Mouse (Mus musculus) CH12.LX (cell line): ENCODE measurements around the gene H60c. TPM values are rescaled to one million over a fixed set of nuclear protein-coding genes. Genes with fewer than 3 reads are reported as not detected.

Source experiments
- DNase-seq: peaks from one replicate; pipeline ENCODE4 v3.0.0-alpha.2; 2013; ENCODE audit errors: extremely low read depth
- H3K27ac ChIP-seq: 2 replicates; pipeline ENCODE4 v1.5.1; 2012; ENCODE audit warnings: low read depth, mild to moderate bottlenecking, control low read depth, moderate library complexity; ENCODE audit not compliant: insufficient read depth
- H3K27me3 ChIP-seq: replicated peaks from 2 replicates; pipeline ENCODE3; 2012; ENCODE audit warnings: inconsistent platforms
- H3K36me3 ChIP-seq, 2 experiments: replicated peaks in 1 of 2; 2 replicates each; pipeline versions ENCODE3 to v1.6.1; 2012; ENCODE audit warnings: inconsistent platforms in 1 of 2, low read length in 1 of 2, mild to moderate bottlenecking in 1 of 2, mixed read lengths in 1 of 2, moderate library complexity in 1 of 2; ENCODE audit not compliant: control insufficient read depth in 1 of 2, insufficient read depth in 1 of 2
- H3K4me1 ChIP-seq, 2 experiments: 2 replicates each; pipeline ENCODE4 v1.6.1; 2012; ENCODE audit warnings: inconsistent platforms in 1 of 2, moderate library complexity in 1 of 2; ENCODE audit not compliant: insufficient read depth in 2 of 2, control insufficient read depth in 1 of 2
- H3K4me2 ChIP-seq: 2 replicates; pipeline ENCODE4 v1.6.1; 2012; ENCODE audit warnings: low read depth, mild to moderate bottlenecking, control low read depth; ENCODE audit not compliant: poor library complexity, insufficient read depth, severe bottlenecking
- H3K4me3 ChIP-seq, 3 experiments: fragments of 150-350 bp in 1 of 3; sonication (generic) in 1 of 3; replicated peaks in 1 of 3; 2 replicates each; pipeline versions ENCODE3 to v1.5.1; 2011 to 2012; ENCODE audit warnings: low read depth in 2 of 3, low read length in 2 of 3, mild to moderate bottlenecking in 2 of 3, moderate library complexity in 2 of 3, control low read depth in 1 of 3, improper control_type of control experiment in 1 of 3, inconsistent platforms in 1 of 3, mixed read lengths in 1 of 3; ENCODE audit not compliant: poor library complexity in 1 of 3
- H3K79me2 ChIP-seq: replicated peaks from 2 replicates; pipeline ENCODE4 v1.6.1; 2012; ENCODE audit warnings: mild to moderate bottlenecking, moderate library complexity; ENCODE audit not compliant: control insufficient read depth, poor library complexity, insufficient read depth, severe bottlenecking; ENCODE audit errors: extremely low read depth
- H3K9ac ChIP-seq: 2 replicates; pipeline ENCODE4 v1.6.1; 2012; ENCODE audit warnings: low read depth, mild to moderate bottlenecking, control low read depth, moderate library complexity; ENCODE audit not compliant: insufficient read depth
- H3K9me3 ChIP-seq: replicated peaks from 2 replicates; pipeline ENCODE3; 2012; ENCODE audit warnings: low read length, inconsistent platforms, mixed read lengths
- CHD2 ChIP-seq: IDR thresholded peaks from 2 replicates; pipeline ENCODE4 v1.6.1; 2011; ENCODE audit warnings: low read length, improper control_type of control experiment
- CTCF ChIP-seq, 2 experiments: IDR thresholded peaks in 1 of 2; conservative IDR thresholded peaks in 1 of 2; 2 replicates each; pipeline ENCODE4 v1.5.1; 2011 to 2012; ENCODE audit warnings: low read depth in 2 of 2, low read length in 2 of 2, improper control_type of control experiment in 1 of 2, inconsistent platforms in 1 of 2, mild to moderate bottlenecking in 1 of 2, moderate library complexity in 1 of 2
- E2F4 ChIP-seq: IDR thresholded peaks from 2 replicates; pipeline ENCODE4 v1.6.1; 2011; ENCODE audit warnings: low read depth, low read length, improper control_type of control experiment; ENCODE audit not compliant: insufficient replicate concordance
- ETS1 ChIP-seq: conservative IDR thresholded peaks from 2 replicates; pipeline ENCODE4 v1.6.1; 2012; ENCODE audit warnings: low read depth, mild to moderate bottlenecking, inconsistent platforms, low read length, improper control_type of control experiment, moderate library complexity
- GABPA ChIP-seq: IDR thresholded peaks from 2 replicates; pipeline ENCODE4 v1.6.1; 2012; ENCODE audit warnings: low read depth, low read length, improper control_type of control experiment, inconsistent platforms; ENCODE audit not compliant: insufficient replicate concordance
- JUN ChIP-seq: IDR thresholded peaks from 2 replicates; pipeline ENCODE4 v1.6.1; 2011; ENCODE audit warnings: low read depth, mild to moderate bottlenecking, low read length, improper control_type of control experiment, moderate library complexity; ENCODE audit not compliant: insufficient read depth
- KAT2A ChIP-seq: IDR thresholded peaks from 2 replicates; pipeline ENCODE4 v1.6.1; 2012; ENCODE audit warnings: low read length, improper control_type of control experiment, inconsistent platforms; ENCODE audit not compliant: insufficient replicate concordance
- MAFK ChIP-seq: IDR thresholded peaks from 2 replicates; pipeline ENCODE4 v1.6.1; 2011; ENCODE audit warnings: low read length, improper control_type of control experiment; ENCODE audit not compliant: insufficient replicate concordance
- MAX ChIP-seq: IDR thresholded peaks from 2 replicates; pipeline ENCODE4 v1.6.1; 2011; ENCODE audit warnings: low read length, improper control_type of control experiment
- MEF2A ChIP-seq: IDR thresholded peaks from 2 replicates; pipeline ENCODE4 v1.6.1; 2014; ENCODE audit warnings: low read depth, mild to moderate bottlenecking, inconsistent platforms, low read length, improper control_type of control experiment, borderline replicate concordance
- MXI1 ChIP-seq: IDR thresholded peaks from 2 replicates; pipeline ENCODE4 v1.6.1; 2011; ENCODE audit warnings: mild to moderate bottlenecking, low read depth, low read length, improper control_type of control experiment
- MYC ChIP-seq: IDR thresholded peaks from 2 replicates; pipeline ENCODE4 v1.6.1; 2011; ENCODE audit warnings: low read depth, mild to moderate bottlenecking, improper control_type of control experiment, low read length
- POLR2A ChIP-seq: IDR thresholded peaks from 2 replicates; pipeline ENCODE4 v1.6.1; 2011; ENCODE audit warnings: low read depth, mild to moderate bottlenecking, improper control_type of control experiment, low read length
- POLR2AphosphoS2 ChIP-seq: IDR thresholded peaks from 2 replicates; pipeline ENCODE4 v1.6.1; 2011; ENCODE audit warnings: low read depth, low read length, improper control_type of control experiment
- RAD21 ChIP-seq: IDR thresholded peaks from 2 replicates; pipeline ENCODE4 v1.6.1; 2011; ENCODE audit warnings: low read depth, mild to moderate bottlenecking, low read length, improper control_type of control experiment, moderate library complexity
- SIN3A ChIP-seq: IDR thresholded peaks from 2 replicates; pipeline ENCODE4 v1.6.1; 2012; ENCODE audit warnings: low read length, improper control_type of control experiment, inconsistent platforms
- SMC3 ChIP-seq: IDR thresholded peaks from 2 replicates; pipeline ENCODE4 v1.6.1; 2011; ENCODE audit warnings: low read depth, low read length, improper control_type of control experiment
- TBP ChIP-seq: conservative IDR thresholded peaks from 2 replicates; pipeline ENCODE4 v1.6.1; 2011; ENCODE audit warnings: low read depth, low read length, improper control_type of control experiment
- UBTF ChIP-seq: IDR thresholded peaks from 2 replicates; pipeline ENCODE4 v1.6.1; 2012; ENCODE audit warnings: low read depth, mild to moderate bottlenecking, inconsistent platforms, low read length, improper control_type of control experiment, moderate library complexity
- USF1 ChIP-seq: IDR thresholded peaks from 2 replicates; pipeline ENCODE4 v1.6.1; 2014; ENCODE audit warnings: low read depth, mild to moderate bottlenecking, inconsistent platforms, low read length, improper control_type of control experiment
- ZC3H11A ChIP-seq: IDR thresholded peaks from 2 replicates; pipeline ENCODE4 v1.6.1; 2012; ENCODE audit warnings: low read depth, mild to moderate bottlenecking, inconsistent platforms, low read length, improper control_type of control experiment
- ZKSCAN1 ChIP-seq: IDR thresholded peaks from 2 replicates; pipeline ENCODE4 v1.6.1; 2012; ENCODE audit warnings: low read depth, inconsistent platforms, low read length, improper control_type of control experiment, borderline replicate concordance
- ZMIZ1 ChIP-seq: IDR thresholded peaks from 2 replicates; pipeline ENCODE4 v1.6.1; 2012; ENCODE audit warnings: low read depth, mild to moderate bottlenecking, inconsistent platforms, low read length, improper control_type of control experiment
- ZNF384 ChIP-seq: IDR thresholded peaks from 2 replicates; pipeline ENCODE4 v1.6.1; 2012; ENCODE audit warnings: low read depth, low read length, improper control_type of control experiment, inconsistent platforms
- dilution Hi-C: fragments of 300-500 bp; cut with MboI; formaldehyde crosslinking; loops from 2 replicates; pipeline ENCODE4 v1.14.3; 2020; ENCODE audit warnings: low sequenced_read_pairs; ENCODE audit not compliant: extremely low pct_unique_long_range_greater_than_20kb, extremely low pct_ligation_motif_present
- in situ Hi-C: fragments of 300-500 bp; cut with MboI; formaldehyde crosslinking; loops from 3 replicates; pipeline ENCODE4 v1.14.3; 2019; ENCODE audit warnings: low sequenced_read_pairs, low pct_ligation_motif_present, low pct_unique_long_range_greater_than_20kb, mixed read lengths
- polyA plus RNA-seq: library from polyadenylated mRNA; unstranded; fragments of >175 nt; gene quantifications from 2 replicates; pipeline ENCODE4 v1.2.1, GENCODE M21; 2012; ENCODE audit warnings: low read depth; ENCODE audit not compliant: insufficient read length
- total RNA-seq, 2 experiments: library from RNA; depleted of rRNA; stranded (reverse); fragments of 300-350 nt in 1 of 2; fragments of >200 nt in 1 of 2; gene quantifications; 2 replicates each; pipeline ENCODE4 v1.2.3; 2012 to 2014

Gene H60c
- total and polyA plus RNA-seq, 3 experiments: not detected

DNA sequence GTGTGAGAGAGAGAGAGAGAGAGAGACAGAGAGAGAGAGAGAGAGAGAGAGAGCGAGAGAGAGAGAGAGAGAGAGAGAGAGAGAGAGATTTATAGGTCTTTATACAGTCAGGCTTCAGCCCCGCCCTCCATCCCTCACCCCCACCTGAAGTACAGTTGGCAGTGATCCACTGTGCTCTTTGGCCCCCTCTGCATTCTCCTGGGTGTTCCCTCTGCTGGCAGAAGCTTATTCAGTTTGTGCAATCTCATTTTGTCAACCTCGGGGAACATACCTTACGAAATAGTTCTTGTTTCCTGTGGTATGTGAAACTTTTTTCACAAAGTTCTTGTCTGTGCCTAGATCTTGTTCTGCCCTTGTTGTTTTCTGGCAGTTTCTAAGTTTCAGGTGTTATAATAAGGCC lies 3.5 kb upstream of the H60c start:
- Histone ChIP-seq H3K36me3 (no peaks in the 10 kb centered on the region), H3K4me1 (no peaks in the 10 kb centered on the region), H3K4me2 (no peak overlapping the region), H3K79me2 (no peaks in the 10 kb centered on the region), H3K9me3 (no peaks in the 10 kb centered on the region), H3K4me3 (no peak overlapping the region), H3K27me3 (no peaks in the 10 kb centered on the region), H3K27ac (no peak overlapping the region), H3K9ac (no peak overlapping the region)
- in situ Hi-C loops (no loop called here), dilution Hi-C loops (no loop called here)
- DNase-seq: no peak
- TF ChIP-seq POLR2A (no peak), GABPA (no peak), ZMIZ1 (no peak), MAX (no peak), USF1 (no peak), TBP (no peak), RAD21 (no peak)

DNA sequence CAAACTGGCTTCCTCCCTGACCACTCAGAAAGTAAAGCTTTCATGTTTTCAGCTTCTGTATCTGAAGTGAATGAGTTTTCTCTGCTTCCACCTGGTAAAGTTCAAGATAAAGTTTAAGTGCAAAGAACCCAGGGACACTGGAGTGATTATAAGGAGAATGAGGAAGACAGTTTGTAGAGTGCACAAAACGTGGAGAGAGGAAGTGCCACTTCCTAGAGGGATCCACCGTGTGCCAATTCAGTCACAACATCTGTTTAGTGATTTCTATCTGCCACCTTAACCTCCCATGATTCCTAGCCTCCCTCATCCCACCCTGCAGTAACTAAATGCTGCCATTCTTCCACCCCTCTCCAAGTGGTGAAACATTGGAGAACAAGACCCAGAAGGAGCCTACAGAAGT lies 842 bp downstream of the H60c start:
- TF ChIP-seq ZMIZ1: no peak
- TF ChIP-seq TBP: no peak
- TF ChIP-seq MXI1: no peak
- TF ChIP-seq CTCF (conservative IDR thresholded peaks at IDR 0.05 in 1 of 2, IDR thresholded peaks at IDR 0.05 in 1 of 2; ENCODE audit: low read depth in 2 of 2, low read length in 2 of 2): no peak
- no peak for TF ChIP-seq SMC3
- TF ChIP-seq SIN3A: no peak
- TF ChIP-seq USF1: no peak
- TF ChIP-seq E2F4: no peak
- no peak for TF ChIP-seq GABPA
- no peak for TF ChIP-seq ZNF384
- no peak for TF ChIP-seq ETS1
- dilution Hi-C loops (no loop called here), in situ Hi-C loops (no loop called here)
- no peak overlapping the region for H3K4me2 ChIP-seq
- no peaks in the 10 kb centered on the region for H3K9me3 ChIP-seq
- no peak overlapping the region for H3K9ac ChIP-seq
- no peaks in the 10 kb centered on the region for H3K36me3 ChIP-seq
- H3K79me2 ChIP-seq: no peaks in the 10 kb centered on the region
- H3K27me3 ChIP-seq: no peaks in the 10 kb centered on the region
- no peaks in the 10 kb centered on the region for H3K4me1 ChIP-seq
- no peak overlapping the region for H3K4me3 ChIP-seq
- DNase-seq: no peak
- H3K27ac ChIP-seq: no peak overlapping the region

DNA sequence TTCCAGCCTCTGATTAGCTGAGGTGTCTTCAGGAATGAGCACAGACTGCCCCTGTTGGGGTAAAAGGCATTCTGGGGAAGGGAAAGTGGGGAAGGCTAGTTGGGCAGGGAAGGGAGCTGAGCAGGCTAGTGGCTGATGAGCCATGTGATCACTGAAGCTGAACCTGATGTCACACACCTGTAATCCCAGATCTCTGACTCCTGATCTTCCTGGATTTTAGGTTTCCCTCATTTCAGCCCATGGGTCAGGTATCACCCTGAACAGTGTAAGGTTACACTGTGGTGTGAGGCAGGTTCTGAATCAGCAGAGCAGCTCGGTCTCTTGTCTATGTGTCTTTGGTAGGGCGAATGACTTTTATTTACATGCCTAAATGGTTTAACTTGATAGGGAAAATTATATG lies 4.8 kb downstream of the H60c start:
- Histone ChIP-seq H3K27ac (no peak overlapping the region), H3K9ac (no peak overlapping the region), H3K79me2 (no peaks in the 10 kb centered on the region)
- in situ Hi-C loops: no loop called here
- no peak for DNase-seq
- no peak for TF ChIP-seq JUN
- TF ChIP-seq ZKSCAN1: no peak
- TF ChIP-seq MAX: no peak
- TF ChIP-seq ETS1: no peak
- no peak for TF ChIP-seq MEF2A
- TF ChIP-seq MYC: no peak
- no peak for TF ChIP-seq GABPA
- no peak for TF ChIP-seq MAFK
- no peak for TF ChIP-seq UBTF
- no peak for TF ChIP-seq TBP
- TF ChIP-seq CTCF (conservative IDR thresholded peaks at IDR 0.05 in 1 of 2, IDR thresholded peaks at IDR 0.05 in 1 of 2; ENCODE audit: low read depth in 2 of 2, low read length in 2 of 2): no peak
- no peak for TF ChIP-seq ZC3H11A
- TF ChIP-seq POLR2AphosphoS2: no peak
- TF ChIP-seq KAT2A: no peak
- no peak for TF ChIP-seq CHD2
- TF ChIP-seq SIN3A: no peak
- no peak for TF ChIP-seq E2F4
- TF ChIP-seq, all 38 proteins: peak for 0
- no peaks in the 10 kb centered on the region for H3K9me3 ChIP-seq
- H3K4me2 ChIP-seq: no peak overlapping the region
- H3K4me3 ChIP-seq: no peak overlapping the region
- H3K36me3 ChIP-seq: no peaks in the 10 kb centered on the region
- H3K4me1 ChIP-seq: no peaks in the 10 kb centered on the region
- dilution Hi-C loops: no loop called here
- H3K27me3 ChIP-seq: no peaks in the 10 kb centered on the region
